Mouse (Mus musculus): Measurements from ENCODE around the gene Rapgef5.
"Not testable (repeated sequence)": the region's sequence is repeated elsewhere in the genome, so short reads cannot be mapped to it uniquely, and the experiment has no call there.

The Rapgef5 gene

DNA sequence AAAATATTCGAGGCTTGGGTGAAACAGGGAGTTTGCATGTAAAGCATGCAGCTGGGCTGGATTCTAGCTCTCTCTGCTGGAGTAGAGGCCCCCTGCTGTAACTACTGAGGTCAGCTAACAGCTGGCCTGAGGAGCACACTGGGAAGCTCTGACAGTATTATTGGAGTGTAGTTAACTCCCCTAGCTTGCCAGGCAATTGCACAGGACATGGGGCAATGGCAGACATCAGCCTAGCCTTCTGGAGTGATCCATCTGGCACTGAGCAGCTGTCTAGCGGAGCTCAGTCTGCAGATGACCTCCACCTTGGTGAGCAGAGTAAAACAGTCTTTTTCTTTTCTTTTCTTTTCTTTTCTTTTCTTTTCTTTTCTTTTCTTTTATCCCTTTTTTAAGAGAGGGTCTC, 253.9 kb downstream of the Rapgef5 start:
- no peak for DNase-seq (ENCODE audit: low spot score)

DNA sequence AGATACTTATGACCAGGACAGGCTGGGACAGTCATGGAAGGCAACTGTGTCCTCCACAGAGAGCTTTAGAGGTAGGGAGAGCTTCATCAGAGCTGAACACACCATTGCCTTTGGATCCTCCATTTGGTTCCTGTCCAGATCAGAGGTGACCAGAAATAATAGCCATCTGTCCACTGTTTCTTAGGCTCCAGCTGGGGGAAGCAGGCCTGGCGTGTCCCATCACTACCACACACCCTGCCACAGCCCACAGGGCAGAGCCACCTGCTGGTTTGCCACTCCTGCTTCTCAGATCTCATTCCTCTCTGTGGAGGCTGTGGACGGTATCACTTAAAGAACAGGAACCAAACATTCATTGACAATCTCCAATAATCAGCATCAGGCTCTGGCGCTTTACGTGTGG, 254.9 kb downstream of the Rapgef5 start:
- DNase-seq (ENCODE audit: low spot score), result no peak

- DNase-seq (ENCODE audit: low spot score), result peak; percentile 57
Observed at GRCm38 (mm10) chr12:117772638-117773037, 256.4 kb downstream of the Rapgef5 start.

- DNase-seq (ENCODE audit: low spot score), result no peak
Observed at GRCm38 (mm10) chr12:117776841-117777240, 260.6 kb downstream of the Rapgef5 start.

- no peak for DNase-seq (ENCODE audit: low spot score)
Observed at GRCm38 (mm10) chr12:117781360-117781759, 265.1 kb downstream of the Rapgef5 start.

DNA sequence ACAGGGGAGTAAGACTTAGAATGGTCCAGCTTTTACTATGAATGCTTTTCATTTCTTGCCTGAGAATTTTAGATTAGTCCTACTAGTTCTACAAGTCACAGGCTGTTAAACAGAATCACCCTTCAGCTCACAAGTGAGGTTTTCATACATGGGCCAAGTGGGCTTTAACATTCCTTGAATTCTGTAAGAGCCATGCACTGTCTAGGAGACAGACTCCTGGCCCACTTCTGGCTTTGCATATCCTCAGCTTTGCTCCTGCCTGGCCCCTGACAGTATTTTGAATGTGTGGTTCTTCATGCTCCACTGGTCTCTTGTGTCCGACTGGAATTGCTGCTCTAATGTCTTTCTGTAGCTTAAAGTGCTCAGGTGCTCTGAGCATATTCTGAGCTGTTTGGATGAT, 267.1 kb downstream of the Rapgef5 start:
- DNase-seq (ENCODE audit: low spot score), result no peak

GRCm38 (mm10) chr12:117786621-117787020, 270.3 kb downstream of the Rapgef5 start:
- no peak for DNase-seq (ENCODE audit: low spot score)

DNA sequence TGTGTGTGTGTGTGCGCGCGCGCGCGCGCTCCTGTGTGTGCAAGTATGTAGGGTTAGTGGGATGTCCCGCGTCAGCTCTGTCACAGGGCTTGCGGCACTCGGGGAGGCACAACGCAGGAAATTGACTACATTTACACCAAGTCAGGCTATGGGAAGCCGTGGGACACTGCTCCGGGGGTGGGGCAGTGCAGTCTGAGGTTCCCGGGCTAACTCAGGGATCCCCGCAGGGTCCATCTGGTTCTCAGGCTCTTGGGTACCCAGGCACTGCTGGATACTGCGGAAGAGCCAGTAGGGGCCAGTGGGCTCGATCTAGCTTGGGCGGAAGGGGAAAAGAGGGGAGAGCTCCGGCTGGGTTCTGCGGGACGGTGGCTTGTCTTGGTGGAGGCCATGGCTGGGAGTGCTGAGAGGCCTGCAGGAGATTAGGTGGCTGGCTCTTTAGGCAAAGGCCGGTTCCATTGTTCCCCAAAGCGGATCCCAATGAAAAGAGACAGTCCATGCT, 272.3 kb downstream of the Rapgef5 start:
- DNase-seq (ENCODE audit: low spot score), result no peak

DNA sequence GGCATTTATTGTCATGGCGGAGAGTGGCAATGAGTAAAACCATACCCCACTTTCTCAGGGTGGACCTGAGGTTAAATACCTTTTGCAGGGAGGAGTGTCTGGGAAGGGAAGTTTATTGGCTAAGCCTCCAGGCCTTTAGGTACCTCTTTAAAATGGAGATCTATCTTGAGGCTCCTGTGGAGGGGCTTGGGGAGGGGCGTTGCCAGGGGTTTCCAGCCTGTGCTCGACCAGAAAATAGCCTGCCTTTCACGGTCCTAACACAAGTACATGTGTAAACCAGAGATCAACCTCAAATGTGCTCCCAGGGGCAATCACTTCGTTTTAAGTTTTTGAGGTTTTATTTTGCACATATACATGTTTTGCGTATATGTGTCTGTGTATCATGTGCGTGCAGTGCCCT, 272.7 kb downstream of the Rapgef5 start:
- no peak for DNase-seq (ENCODE audit: low spot score)

- DNase-seq (ENCODE audit: low spot score), result no peak
Observed at GRCm38 (mm10) chr12:117795303-117795702, 279.0 kb downstream of the Rapgef5 start.

GRCm38 (mm10) chr12:117803989-117804388, 287.7 kb downstream of the Rapgef5 start, which contains the start of gene Cdca7l:
Cdca7l (plus strand) TSS chr12:117804289.
- DNase-seq (ENCODE audit: low spot score), result not testable (repeated sequence)

- no peak for DNase-seq (ENCODE audit: low spot score)
Observed at GRCm38 (mm10) chr12:117805576-117805975, 289.3 kb downstream of the Rapgef5 start.

- no peak for DNase-seq (ENCODE audit: low spot score)
Observed at GRCm38 (mm10) chr12:117806007-117806451, 289.8 kb downstream of the Rapgef5 start.

GRCm38 (mm10) chr12:117806470-117806869, 290.2 kb downstream of the Rapgef5 start:
- no peak for DNase-seq (ENCODE audit: low spot score)

DNA sequence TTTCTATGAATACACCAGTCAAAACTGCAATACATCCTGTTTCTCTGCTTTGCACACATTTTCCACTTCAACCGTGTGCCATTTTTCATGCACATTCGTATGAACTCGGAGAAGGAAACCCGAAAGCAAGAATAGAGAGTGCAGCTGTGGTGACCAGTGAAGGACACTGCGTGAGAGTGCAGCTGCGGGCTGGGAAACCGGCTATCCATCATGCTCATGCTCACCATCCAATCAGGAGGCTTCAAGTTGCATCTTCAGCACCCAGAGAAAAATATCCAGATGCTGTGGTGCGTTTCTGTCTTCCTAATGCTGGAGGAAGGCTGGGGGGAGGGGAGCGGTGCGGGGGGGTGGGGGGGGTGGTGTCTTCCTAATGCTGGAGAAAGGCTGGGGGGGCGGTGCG, 291.4 kb downstream of the Rapgef5 start:
- DNase-seq (ENCODE audit: low spot score), result no peak

DNA sequence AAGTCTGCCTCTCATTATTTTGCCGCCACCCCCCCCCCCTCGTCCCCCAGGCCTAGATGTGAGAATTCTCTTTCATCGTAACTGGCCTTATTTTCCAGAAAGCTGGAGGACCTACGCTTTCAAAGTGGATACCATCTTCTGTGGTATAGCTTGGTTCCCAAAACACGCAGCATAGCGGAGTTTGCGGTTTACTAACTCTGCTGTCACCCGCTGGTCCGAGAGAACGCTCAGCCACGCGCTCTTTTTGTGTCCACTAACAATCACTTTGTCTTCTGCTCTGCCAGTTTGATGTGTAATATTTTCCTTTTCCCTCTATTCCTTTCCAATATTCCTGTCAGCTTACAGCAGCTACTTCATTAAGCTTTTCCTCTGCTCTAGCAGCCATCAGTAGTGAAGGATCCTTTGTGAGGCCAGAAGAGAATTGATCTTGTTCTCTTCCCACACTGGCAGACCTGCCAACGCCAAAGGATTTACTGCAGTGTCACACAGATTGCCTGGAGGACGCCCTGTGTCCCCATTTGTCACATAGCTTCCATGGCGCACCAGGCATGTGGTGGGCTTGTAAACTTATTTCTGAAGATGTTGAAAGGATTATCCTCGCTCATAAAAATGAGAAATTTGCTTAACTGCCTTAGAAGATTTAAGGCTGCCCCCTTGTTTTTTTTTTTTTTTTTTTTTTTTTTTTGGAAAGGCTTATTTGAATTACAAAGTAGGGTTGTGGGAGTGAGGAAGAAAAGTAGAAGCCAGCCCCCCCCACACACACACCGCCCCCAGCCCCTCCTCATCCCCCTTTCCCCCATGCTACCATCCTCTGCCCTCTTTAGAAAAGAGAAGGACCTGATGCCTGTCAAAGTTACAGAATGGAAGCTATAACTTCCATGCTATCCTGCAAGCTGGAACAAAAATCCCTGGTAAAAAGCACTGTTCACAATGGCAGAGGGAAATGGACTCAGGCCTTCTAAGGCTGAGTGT, 292.4 kb downstream of the Rapgef5 start:
- no peak for DNase-seq (ENCODE audit: low spot score)

Data from ovary, postnatal 14 days (tissue).